Mouse (Mus musculus) liver, embryonic 14.5 days (tissue): Measurements from ENCODE around the gene Prpf39.

ENCODE experiments used
- CTCF ChIP-seq: IDR thresholded peaks from 2 replicates; pipeline ENCODE4 v1.5.1; 2016; ENCODE audit warnings: antibody characterized with exemption, low read depth, control low read depth
- EP300 ChIP-seq: IDR thresholded peaks from 2 replicates; pipeline ENCODE4 v1.6.1; 2016; ENCODE audit warnings: antibody characterized with exemption, low read depth

GRCm38 (mm10) chr12:65035839-65036189 is 319 bp upstream of the Prpf39 start:
- TF ChIP-seq CTCF = no peak
- TF ChIP-seq EP300 = no peak
